Mouse (Mus musculus): ENCODE measurements around the gene Adgra3. TPM values are rescaled to one million over a fixed set of nuclear protein-coding genes. Genes with fewer than 3 reads are reported as not detected.

Adgra3 gene
- polyA plus RNA-seq, 1 experiment from 2014 or later: 31.6 TPM

GRCm38 (mm10) chr5:50050037-50050436, 8.8 kb downstream of the Adgra3 start:
- Histone ChIP-seq H3K27me3 (ENCODE audit: control insufficient read depth, insufficient read depth, low read length) (no peaks in the 10 kb centered on the region), H3K36me3 (ENCODE audit: control insufficient read depth, insufficient read depth, low read length) (no peaks in the 10 kb centered on the region), H3K9me3 (ENCODE audit: control insufficient read depth, low read length) (no peaks in the 10 kb centered on the region), H3K4me1 (replicated peaks; ENCODE audit: control insufficient read depth, insufficient read depth, low read length) (peaks cover 5% of the 10 kb centered on the region; the same call in 1 of the 2 replicates), H3K27ac (ENCODE audit: low read depth, low read length) (0 out of 2 replicates have a peak overlapping the region, but pooled peaks have one; percentile 42), H3K9ac (ENCODE audit: low read depth, low read length) (no peak overlapping the region), H3K4me2 (replicated peaks; ENCODE audit: low read depth, low read length) (no peak overlapping the region), H3K4me3 (ENCODE audit: low read depth, low read length) (no peak overlapping the region)
- peak; percentile 41 for DNase-seq (ENCODE audit: low spot score)
- 42% methylated on average over 3 of the region's 3 CpGs for WGBS
- ATAC-seq (ENCODE audit: low FRiP score): peak; percentile 58

- peaks cover 5% of the 10 kb centered on the region; the same call in 1 of the 2 replicates for H3K4me1 ChIP-seq (replicated peaks; ENCODE audit: control insufficient read depth, insufficient read depth, low read length)
Measured at GRCm38 (mm10) chr5:50049506-50049905, 9.3 kb downstream of the Adgra3 start.

GRCm38 (mm10) chr5:50048960-50049359, 9.8 kb downstream of the Adgra3 start:
- Histone ChIP-seq H3K27ac (ENCODE audit: low read depth, low read length) (no peak overlapping the region), H3K4me3 (ENCODE audit: low read depth, low read length) (no peak overlapping the region), H3K4me1 (replicated peaks; ENCODE audit: control insufficient read depth, insufficient read depth, low read length) (peaks cover 5% of the 10 kb centered on the region; the same call in 1 of the 2 replicates), H3K36me3 (ENCODE audit: control insufficient read depth, insufficient read depth, low read length) (no peaks in the 10 kb centered on the region), H3K27me3 (ENCODE audit: control insufficient read depth, insufficient read depth, low read length) (no peaks in the 10 kb centered on the region), H3K4me2 (replicated peaks; ENCODE audit: low read depth, low read length) (no peak overlapping the region), H3K9me3 (ENCODE audit: control insufficient read depth, low read length) (no peaks in the 10 kb centered on the region), H3K9ac (ENCODE audit: low read depth, low read length) (no peak overlapping the region)
- DNase-seq (ENCODE audit: low spot score) (no peak), ATAC-seq (ENCODE audit: low FRiP score) (no peak)
- WGBS: 86% methylated on average over 7 of the region's 7 CpGs

More at GRCm38 (mm10) chr5:50049506-50049905, 9.3 kb downstream of the Adgra3 start:
- no peaks in the 10 kb centered on the region for H3K9me3 ChIP-seq (ENCODE audit: control insufficient read depth, low read length)
- 73% methylated on average over 8 of the region's 8 CpGs for WGBS
- H3K36me3 ChIP-seq (ENCODE audit: control insufficient read depth, insufficient read depth, low read length): no peaks in the 10 kb centered on the region
- 0 out of 2 replicates have a peak overlapping the region, but pooled peaks have one; percentile 42 for H3K27ac ChIP-seq (ENCODE audit: low read depth, low read length)
- H3K27me3 ChIP-seq (ENCODE audit: control insufficient read depth, insufficient read depth, low read length): no peaks in the 10 kb centered on the region
- no peak overlapping the region for H3K9ac ChIP-seq (ENCODE audit: low read depth, low read length)
- H3K4me3 ChIP-seq (ENCODE audit: low read depth, low read length): no peak overlapping the region
- DNase-seq (ENCODE audit: low spot score) (no peak), ATAC-seq (ENCODE audit: low FRiP score) (peak; percentile 10; the same call in 1 of the 2 replicates)
- H3K4me2 ChIP-seq (replicated peaks; ENCODE audit: low read depth, low read length): no peak overlapping the region

- Histone ChIP-seq H3K4me3 (ENCODE audit: low read depth, low read length) (no peak overlapping the region), H3K9ac (ENCODE audit: low read depth, low read length) (no peak overlapping the region), H3K4me1 (replicated peaks; ENCODE audit: control insufficient read depth, insufficient read depth, low read length) (peaks cover 5% of the 10 kb centered on the region; the same call in 1 of the 2 replicates), H3K36me3 (ENCODE audit: control insufficient read depth, insufficient read depth, low read length) (no peaks in the 10 kb centered on the region), H3K27ac (ENCODE audit: low read depth, low read length) (no peak overlapping the region), H3K9me3 (ENCODE audit: control insufficient read depth, low read length) (no peaks in the 10 kb centered on the region), H3K4me2 (replicated peaks; ENCODE audit: low read depth, low read length) (no peak overlapping the region), H3K27me3 (ENCODE audit: control insufficient read depth, insufficient read depth, low read length) (no peaks in the 10 kb centered on the region)
- ATAC-seq (ENCODE audit: low FRiP score) (no peak), DNase-seq (ENCODE audit: low spot score) (no peak)
- 71% methylated on average over 5 of the region's 5 CpGs for WGBS
Measured at GRCm38 (mm10) chr5:50048271-50048851, 10.4 kb downstream of the Adgra3 start.

GRCm38 (mm10) chr5:50045180-50045579, 13.6 kb downstream of the Adgra3 start:
- Histone ChIP-seq H3K4me1 (replicated peaks; ENCODE audit: control insufficient read depth, insufficient read depth, low read length) (0 out of 2 replicates have a peak, but pooled peaks cover 3% of the 10 kb centered on the region), H3K4me3 (ENCODE audit: low read depth, low read length) (no peak overlapping the region), H3K9me3 (ENCODE audit: control insufficient read depth, low read length) (no peaks in the 10 kb centered on the region), H3K27ac (ENCODE audit: low read depth, low read length) (no peak overlapping the region), H3K36me3 (ENCODE audit: control insufficient read depth, insufficient read depth, low read length) (no peaks in the 10 kb centered on the region), H3K9ac (ENCODE audit: low read depth, low read length) (no peak overlapping the region), H3K4me2 (replicated peaks; ENCODE audit: low read depth, low read length) (no peak overlapping the region), H3K27me3 (ENCODE audit: control insufficient read depth, insufficient read depth, low read length) (no peaks in the 10 kb centered on the region)
- 94% methylated on average over 6 of the region's 6 CpGs for WGBS
- ATAC-seq (ENCODE audit: low FRiP score) (no peak), DNase-seq (ENCODE audit: low spot score) (no peak)

GRCm38 (mm10) chr5:50043677-50044076, 15.1 kb downstream of the Adgra3 start:
- Histone ChIP-seq H3K9ac (ENCODE audit: low read depth, low read length) (no peak overlapping the region), H3K4me2 (replicated peaks; ENCODE audit: low read depth, low read length) (no peak overlapping the region), H3K4me1 (replicated peaks; ENCODE audit: control insufficient read depth, insufficient read depth, low read length) (no peaks in the 10 kb centered on the region), H3K27me3 (ENCODE audit: control insufficient read depth, insufficient read depth, low read length) (no peaks in the 10 kb centered on the region), H3K9me3 (ENCODE audit: control insufficient read depth, low read length) (no peaks in the 10 kb centered on the region), H3K4me3 (ENCODE audit: low read depth, low read length) (no peak overlapping the region), H3K36me3 (ENCODE audit: control insufficient read depth, insufficient read depth, low read length) (no peaks in the 10 kb centered on the region), H3K27ac (ENCODE audit: low read depth, low read length) (no peak overlapping the region)
- ATAC-seq (ENCODE audit: low FRiP score) (no peak), DNase-seq (ENCODE audit: low spot score) (no peak)
- 87% methylated on average over 4 of the region's 4 CpGs for WGBS

GRCm38 (mm10) chr5:50042274-50042943, 16.4 kb downstream of the Adgra3 start:
- Histone ChIP-seq H3K27ac (ENCODE audit: low read depth, low read length) (no peak overlapping the region), H3K27me3 (ENCODE audit: control insufficient read depth, insufficient read depth, low read length) (no peaks in the 10 kb centered on the region), H3K9me3 (ENCODE audit: control insufficient read depth, low read length) (no peaks in the 10 kb centered on the region), H3K9ac (ENCODE audit: low read depth, low read length) (no peak overlapping the region), H3K4me1 (replicated peaks; ENCODE audit: control insufficient read depth, insufficient read depth, low read length) (no peaks in the 10 kb centered on the region), H3K4me3 (ENCODE audit: low read depth, low read length) (no peak overlapping the region), H3K36me3 (ENCODE audit: control insufficient read depth, insufficient read depth, low read length) (no peaks in the 10 kb centered on the region), H3K4me2 (replicated peaks; ENCODE audit: low read depth, low read length) (no peak overlapping the region)
- 76% methylated on average over 7 of the region's 7 CpGs for WGBS
- ATAC-seq (ENCODE audit: low FRiP score): no peak
- no peak for DNase-seq (ENCODE audit: low spot score)

- ATAC-seq (ENCODE audit: low FRiP score) (no peak), DNase-seq (ENCODE audit: low spot score) (no peak)
- no peaks in the 10 kb centered on the region for H3K36me3 ChIP-seq (ENCODE audit: control insufficient read depth, insufficient read depth, low read length)
- H3K4me1 ChIP-seq (replicated peaks; ENCODE audit: control insufficient read depth, insufficient read depth, low read length): 0 out of 2 replicates have a peak, but pooled peaks cover 2% of the 10 kb centered on the region
- H3K9ac ChIP-seq (ENCODE audit: low read depth, low read length): no peak overlapping the region
- no peak overlapping the region for H3K27ac ChIP-seq (ENCODE audit: low read depth, low read length)
- no peaks in the 10 kb centered on the region for H3K27me3 ChIP-seq (ENCODE audit: control insufficient read depth, insufficient read depth, low read length)
- no peak overlapping the region for H3K4me3 ChIP-seq (ENCODE audit: low read depth, low read length)
- WGBS: 91% methylated on average over 6 of the region's 6 CpGs
- H3K4me2 ChIP-seq (replicated peaks; ENCODE audit: low read depth, low read length): no peak overlapping the region
- H3K9me3 ChIP-seq (ENCODE audit: control insufficient read depth, low read length): no peaks in the 10 kb centered on the region
Measured at GRCm38 (mm10) chr5:50039521-50039920, 19.3 kb downstream of the Adgra3 start.

- H3K9me3 ChIP-seq (ENCODE audit: control insufficient read depth, low read length): no peaks in the 10 kb centered on the region
- DNase-seq (ENCODE audit: low spot score): no peak
- H3K9ac ChIP-seq (ENCODE audit: low read depth, low read length): no peak overlapping the region
- ATAC-seq (ENCODE audit: low FRiP score): no peak
- no peak overlapping the region for H3K27ac ChIP-seq (ENCODE audit: low read depth, low read length)
- no peaks in the 10 kb centered on the region for H3K27me3 ChIP-seq (ENCODE audit: control insufficient read depth, insufficient read depth, low read length)
- WGBS: 79% methylated on average over 8 of the region's 8 CpGs
- 0 out of 2 replicates have a peak, but pooled peaks cover 2% of the 10 kb centered on the region for H3K4me1 ChIP-seq (replicated peaks; ENCODE audit: control insufficient read depth, insufficient read depth, low read length)
- no peak overlapping the region for H3K4me2 ChIP-seq (replicated peaks; ENCODE audit: low read depth, low read length)
- no peak overlapping the region for H3K4me3 ChIP-seq (ENCODE audit: low read depth, low read length)
- no peaks in the 10 kb centered on the region for H3K36me3 ChIP-seq (ENCODE audit: control insufficient read depth, insufficient read depth, low read length)
Measured at GRCm38 (mm10) chr5:50037666-50038065, 21.1 kb downstream of the Adgra3 start.
